Mouse (Mus musculus) hindlimb bud, embryonic 11.5 days (tissue): ENCODE results near the gene Pmm1.

Experiments
- DNase-seq: peaks from one replicate; pipeline ENCODE4 v3.0.0-alpha.2; 2012; ENCODE audit warnings: low read depth, low spot score; ENCODE audit errors: extremely low spot score

The Pmm1 gene

DNA sequence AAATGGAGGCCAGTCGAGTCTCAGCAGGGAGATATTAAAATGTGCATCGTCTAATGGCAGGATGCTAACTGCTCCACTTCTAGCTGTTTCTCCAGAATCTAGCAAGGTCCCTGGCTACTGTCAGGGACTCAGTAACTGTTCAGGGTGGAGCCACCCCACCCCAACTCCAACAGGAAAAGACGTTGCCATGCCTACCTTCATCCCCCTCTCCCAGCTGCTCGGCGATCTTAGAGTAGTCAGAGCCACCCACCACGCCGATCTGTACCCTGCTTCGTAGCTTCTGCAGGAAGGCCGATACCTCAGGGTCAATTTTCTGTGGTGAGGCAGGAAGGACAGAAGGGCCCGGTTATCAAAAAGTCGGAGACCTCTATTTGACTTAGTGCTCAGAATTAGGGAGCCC is 3.1 kb downstream of the Pmm1 start:
- DNase-seq, result no peak

DNA sequence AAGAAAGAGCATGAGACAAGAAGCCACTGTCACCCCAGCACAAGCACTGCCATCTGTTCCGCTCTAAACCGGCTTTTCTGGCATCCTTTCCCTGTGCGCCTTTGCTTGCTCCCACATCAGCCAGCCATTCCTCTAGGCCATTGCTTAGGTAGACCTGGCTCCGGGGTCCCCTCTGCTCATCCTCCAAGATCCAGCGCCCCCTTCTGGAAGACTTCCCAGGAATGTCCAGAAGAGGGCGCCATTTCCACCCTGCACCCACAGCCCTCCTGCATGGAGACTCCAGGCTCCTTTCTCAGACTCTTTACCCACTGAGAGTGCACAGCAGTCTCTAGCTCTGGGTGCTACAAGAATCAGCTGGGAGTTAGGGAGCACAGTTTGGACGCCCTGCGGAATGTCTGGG is 4.3 kb downstream of the Pmm1 start:
- DNase-seq, result no peak

DNA sequence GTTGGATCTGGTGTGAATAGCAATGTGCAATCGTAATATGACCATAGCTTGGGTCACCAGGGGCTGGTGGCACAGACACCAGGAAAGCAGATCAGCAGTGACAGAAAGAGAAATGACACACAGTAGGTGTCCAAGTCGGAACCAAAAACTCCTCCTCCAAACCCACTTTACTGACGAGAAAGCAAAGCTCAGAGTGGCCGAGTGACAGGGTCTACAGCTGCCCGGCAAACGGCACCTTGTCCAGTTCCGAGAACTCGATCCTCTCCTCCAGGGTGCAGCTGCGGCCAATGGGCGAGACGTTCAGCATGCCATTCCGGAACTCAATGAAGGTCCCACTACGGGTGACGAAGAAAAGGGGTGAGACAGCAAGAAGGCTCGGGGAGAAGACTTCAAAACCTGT is 5.3 kb downstream of the Pmm1 start:
- DNase-seq, result no peak

DNA sequence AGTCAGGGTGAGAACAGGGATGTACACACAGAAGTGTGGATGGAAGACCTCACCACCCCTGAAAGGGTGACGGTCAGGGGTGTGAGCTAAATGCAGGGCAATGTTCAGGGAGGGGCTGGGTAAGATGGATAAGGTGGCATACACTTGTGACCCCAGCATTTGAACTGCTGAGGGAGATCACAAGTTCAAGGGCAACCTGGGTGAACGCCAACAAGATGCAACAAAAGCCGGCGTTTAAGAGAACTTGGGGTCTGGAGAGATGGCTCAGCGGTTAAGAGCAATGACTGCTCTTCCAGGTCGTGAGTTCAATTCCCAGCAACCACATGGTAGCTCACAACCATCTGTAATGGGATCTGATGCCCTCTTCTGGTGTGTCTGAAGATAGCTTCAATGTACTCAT is 6.0 kb downstream of the Pmm1 start:
- no peak for DNase-seq

DNA sequence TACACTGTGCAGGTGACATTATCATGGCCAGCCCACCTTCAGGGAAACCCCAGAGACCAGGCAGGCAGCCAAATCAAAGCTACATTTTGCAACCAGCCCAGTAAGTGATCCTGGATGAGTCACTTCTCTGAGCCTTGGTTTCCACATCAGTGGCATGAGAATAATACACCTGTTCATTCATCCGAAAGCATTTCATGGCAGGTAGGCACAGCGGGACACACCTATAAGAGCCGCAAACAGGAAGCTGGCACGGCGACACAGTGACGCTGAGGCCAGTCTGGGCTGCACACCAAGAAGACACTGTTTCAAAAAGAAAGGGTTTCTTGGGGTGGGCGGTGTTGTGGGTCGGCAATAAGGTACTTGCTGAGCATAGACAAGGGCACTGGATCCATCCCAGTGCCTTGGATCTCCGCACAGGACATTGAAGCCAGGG is 6.6 kb downstream of the Pmm1 start:
- DNase-seq, result no peak

- no peak for DNase-seq
Observed at GRCm38 (mm10) chr15:81952310-81952709, 8.4 kb downstream of the Pmm1 start.

- no peak for DNase-seq
Observed at GRCm38 (mm10) chr15:81951159-81951558, 9.6 kb downstream of the Pmm1 start.

- DNase-seq, result no peak
Observed at GRCm38 (mm10) chr15:81950716-81951115, 10.0 kb downstream of the Pmm1 start.

- no peak for DNase-seq
Observed at GRCm38 (mm10) chr15:81949476-81950131, 11.1 kb downstream of the Pmm1 start.

DNA sequence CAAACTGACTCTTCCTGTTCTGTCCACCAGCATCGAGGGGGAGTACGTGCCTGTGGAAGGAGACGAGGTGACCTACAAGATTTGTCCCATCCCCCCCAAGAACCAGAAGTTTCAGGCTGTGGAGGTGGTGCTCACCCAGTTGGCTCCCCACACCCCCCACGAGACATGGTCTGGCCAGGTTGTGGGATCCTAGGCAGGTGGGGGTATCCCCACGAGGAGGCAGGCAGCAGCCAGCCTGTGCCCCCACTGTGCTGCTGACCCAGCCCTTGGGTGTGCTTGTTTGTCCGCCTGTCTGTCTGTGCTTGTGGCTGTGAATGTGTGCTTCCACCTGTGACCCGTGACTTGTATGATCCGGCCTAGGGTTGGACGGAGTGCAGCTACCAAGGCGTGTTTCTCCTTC is 11.7 kb downstream of the Pmm1 start:
- no peak for DNase-seq

DNA sequence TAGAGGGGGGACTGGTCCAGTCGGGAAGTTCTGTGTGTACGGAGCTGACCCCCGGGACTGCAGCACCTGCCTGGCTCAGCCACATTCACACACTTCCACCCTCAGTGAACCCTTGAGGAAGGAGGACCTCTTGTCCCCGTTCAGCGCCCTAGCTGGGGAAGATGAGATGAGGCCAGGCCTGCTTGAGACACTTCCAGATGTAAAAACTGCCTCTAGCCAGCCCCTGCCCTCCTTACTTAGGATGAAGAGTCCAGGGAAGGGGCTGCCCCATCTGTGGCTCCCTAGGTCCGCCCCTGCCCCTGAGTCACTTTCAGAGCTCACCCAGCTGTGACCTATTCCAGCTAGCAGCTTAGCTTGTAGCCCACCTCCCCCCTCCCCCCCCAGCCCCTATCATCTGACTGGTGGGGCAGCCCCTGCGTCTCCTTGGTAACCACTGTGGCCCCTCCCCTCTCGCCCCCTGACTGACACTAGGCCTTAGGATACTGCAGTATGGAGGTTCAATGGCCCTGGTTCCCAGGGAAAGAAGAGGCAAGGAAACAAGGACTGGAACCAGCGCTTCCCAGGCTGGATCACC is 17.5 kb downstream of the Pmm1 start:
- DNase-seq, result no peak

GRCm38 (mm10) chr15:81941010-81941409 is 19.7 kb downstream of the Pmm1 start:
- DNase-seq, result no peak

DNA sequence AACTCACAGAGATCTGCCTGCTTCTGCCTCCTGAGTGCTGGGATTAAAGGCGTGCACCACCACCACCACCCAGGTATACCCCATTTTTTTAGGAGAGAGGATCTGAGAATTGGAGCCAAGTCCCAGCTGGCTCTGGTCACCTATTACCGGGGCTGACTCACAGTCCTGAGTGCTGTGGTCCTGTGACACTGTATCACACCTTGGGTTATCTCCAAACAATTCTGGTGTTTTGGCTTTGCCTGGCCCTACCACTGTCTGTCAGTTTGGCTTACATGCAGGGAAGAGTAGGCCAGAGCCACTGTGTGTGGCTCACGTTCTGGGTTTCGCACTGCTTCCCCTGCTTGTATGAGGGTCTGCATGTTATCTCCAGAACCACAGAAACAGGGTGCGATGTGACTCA is 20.5 kb downstream of the Pmm1 start:
- DNase-seq, result no peak

DNA sequence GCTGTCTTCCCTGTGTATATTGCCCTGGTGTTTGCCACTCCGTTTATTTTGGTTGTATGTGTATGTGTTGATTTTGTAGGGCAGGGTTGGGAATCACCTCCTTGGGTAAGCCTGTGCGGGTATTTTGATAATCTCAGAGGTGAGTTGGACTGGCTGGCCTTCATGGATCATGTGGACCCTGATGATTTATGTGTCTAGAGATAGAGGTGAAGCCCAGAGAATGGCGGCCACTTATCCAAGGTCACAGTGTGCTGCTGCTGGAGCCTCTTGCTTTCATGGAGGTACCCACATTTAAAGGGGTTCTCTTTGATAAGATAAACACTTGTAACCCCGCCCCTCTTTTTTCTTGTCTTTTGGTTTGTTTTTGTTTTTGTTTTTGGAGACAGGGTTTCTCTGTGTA is 21.0 kb downstream of the Pmm1 start:
- no peak for DNase-seq

DNA sequence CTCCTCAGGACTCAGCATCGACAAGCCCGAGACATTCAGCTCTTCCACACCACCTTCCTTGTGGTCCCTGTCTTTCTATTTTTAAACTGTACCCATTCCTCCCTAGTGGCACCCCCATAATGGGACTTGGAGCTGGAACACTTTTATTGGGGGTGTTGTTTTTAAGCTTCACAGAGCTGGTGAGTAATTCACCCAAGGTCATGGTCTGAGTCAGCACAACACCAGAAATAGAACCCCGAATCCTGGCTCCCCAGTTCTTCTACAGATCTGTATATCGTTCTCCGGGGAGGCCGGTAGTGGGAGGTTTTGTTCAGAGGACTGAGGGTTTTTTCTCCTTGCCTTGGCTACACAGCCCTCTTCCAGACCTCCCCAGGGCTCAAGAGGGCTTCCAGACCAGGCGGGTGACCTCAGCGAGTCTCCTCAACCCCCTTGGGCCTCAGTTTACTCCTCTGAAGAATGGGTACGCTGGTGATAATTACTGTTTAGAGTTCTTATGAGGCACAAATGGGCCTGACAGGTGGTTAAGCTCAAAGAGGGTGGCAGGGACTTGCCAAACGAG is 21.5 kb downstream of the Pmm1 start:
- no peak for DNase-seq

- DNase-seq, result no peak
Observed at GRCm38 (mm10) chr15:81938246-81938645, 22.5 kb downstream of the Pmm1 start.

DNA sequence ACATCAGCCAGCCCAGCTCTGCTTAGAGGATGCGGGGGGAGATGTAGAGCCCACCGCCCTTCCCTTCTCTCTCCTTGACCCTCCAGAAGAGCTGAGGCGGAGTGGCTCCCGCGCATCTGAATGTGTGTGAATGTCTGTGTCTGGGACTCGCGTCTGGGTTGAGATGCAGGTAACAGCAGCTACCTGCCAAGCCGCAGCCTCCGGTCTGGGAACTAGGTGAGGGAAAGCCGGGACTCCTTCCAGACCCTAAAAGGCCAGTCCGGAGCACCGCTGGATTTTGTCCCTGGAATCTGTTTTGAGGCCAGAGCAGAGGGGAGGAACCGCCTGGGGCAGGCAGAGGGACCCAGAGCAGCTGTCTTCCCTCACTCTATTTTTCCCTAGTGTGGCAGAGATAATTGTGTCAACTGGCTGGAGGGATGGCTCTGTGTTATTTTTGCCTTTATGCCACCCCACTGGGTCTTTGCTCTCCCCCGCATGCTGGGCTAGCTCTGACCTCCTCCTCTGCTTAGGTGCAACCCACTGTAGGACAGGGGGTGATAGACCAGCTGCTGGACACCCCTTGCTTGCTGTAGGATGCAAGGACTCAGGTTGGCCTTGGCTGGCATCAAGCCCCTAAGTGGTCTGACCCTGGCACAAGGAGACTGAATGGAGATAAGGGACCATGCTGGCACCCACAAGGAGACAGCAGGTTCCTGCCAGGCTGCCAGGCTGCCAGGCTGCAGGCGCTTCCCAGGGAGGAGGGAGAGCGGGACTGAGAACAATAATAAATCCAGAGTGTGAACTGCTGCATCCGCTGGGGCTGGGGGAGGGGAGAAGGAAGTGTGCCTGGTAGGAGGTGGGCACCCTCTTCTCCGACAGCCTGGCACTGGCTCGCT is 23.4 kb downstream of the Pmm1 start:
- no peak for DNase-seq

DNA sequence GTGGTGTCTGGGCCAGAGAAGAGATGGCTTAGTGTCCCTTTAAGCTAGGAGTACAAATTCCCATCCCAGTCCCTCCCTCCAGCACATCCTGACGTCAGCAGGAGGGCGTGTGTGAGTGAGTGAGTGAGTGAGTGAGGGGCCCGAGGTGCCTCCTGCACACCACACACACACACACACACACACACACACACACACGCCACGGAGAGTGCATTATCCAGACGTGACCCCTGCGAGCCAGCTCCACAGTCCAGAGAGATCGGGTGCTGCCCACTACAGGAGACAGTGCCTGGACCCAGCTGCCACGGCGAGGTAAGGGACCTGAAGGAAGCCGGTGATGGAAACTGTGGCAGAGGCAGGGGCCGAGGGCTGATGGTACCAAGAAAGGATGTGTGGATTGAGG is 24.1 kb downstream of the Pmm1 start, which contains the start of gene Csdc2:
Csdc2 (plus strand) TSS at position 81 of the 400 bp plus-strand sequence.
- DNase-seq, result no peak

- DNase-seq, result no peak
Observed at GRCm38 (mm10) chr15:81935869-81936637, 24.7 kb downstream of the Pmm1 start.

DNA sequence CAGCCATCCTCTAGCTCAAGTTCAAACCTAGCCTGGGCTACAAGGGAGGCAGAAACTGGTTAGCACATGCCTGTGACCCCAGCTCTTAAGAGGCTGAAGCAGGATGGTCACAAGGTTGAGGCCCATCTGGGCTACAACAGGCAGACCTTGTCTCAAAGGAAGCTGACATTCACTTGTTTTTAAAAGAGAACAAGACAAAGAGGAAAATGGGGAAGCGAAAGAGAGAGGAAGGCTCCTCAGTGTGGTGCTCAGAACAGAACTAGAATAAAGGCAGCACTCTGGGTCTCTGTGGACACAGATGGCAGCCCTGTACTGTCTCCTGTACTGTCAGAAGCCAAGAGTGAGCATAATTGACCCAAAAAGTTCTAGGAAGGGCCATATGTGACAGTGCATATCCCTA is 26.7 kb downstream of the Pmm1 start:
- no peak for DNase-seq

DNA sequence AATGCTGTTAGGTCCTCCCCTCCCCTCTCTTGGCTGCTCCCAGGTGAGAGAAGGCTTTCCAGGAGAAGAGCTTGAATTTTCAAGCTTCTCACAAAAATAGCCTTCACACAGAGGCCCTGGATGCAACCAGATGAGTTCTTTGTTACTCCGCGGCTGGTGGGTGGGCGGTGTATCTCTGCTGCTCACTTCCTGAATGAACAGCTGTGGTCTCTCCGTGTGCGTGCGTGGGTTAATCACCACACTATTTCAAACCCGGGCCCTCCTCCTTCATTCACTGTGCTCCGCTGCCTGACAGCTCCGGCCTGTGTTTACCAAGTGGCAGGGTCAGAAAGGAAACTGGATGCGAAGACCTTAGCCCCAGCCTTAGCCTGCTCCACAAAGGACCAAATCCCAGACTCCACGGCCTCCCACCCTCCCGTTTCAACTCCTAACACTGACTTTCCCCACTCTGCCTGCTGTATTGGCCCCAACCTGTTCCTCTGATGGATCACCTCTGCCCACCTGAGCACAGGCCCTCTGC is 27.7 kb downstream of the Pmm1 start:
- DNase-seq, result no peak
